Mouse (Mus musculus): ENCODE measurements around the gene Gstp1.
"Not testable (repeated sequence)": the region's sequence is repeated elsewhere in the genome, so short reads cannot be mapped to it uniquely, and the experiment has no call there.

Gene Gstp1

GRCm38 (mm10) chr19:4037154-4037787, 514 bp downstream of the Gstp1 start:
- not testable (repeated sequence) for DNase-seq

- DNase-seq, result peak; percentile 26
Measured at GRCm38 (mm10) chr19:4036327-4037045, 1.3 kb downstream of the Gstp1 start.

GRCm38 (mm10) chr19:4033742-4034141, 4.0 kb downstream of the Gstp1 start:
- no peak for DNase-seq

- no peak for DNase-seq
Measured at GRCm38 (mm10) chr19:4033298-4033697, 4.5 kb downstream of the Gstp1 start.

- no peak for DNase-seq
Measured at GRCm38 (mm10) chr19:4032668-4033067, 5.1 kb downstream of the Gstp1 start.

- no peak for DNase-seq
Measured at GRCm38 (mm10) chr19:4027576-4027975, 10.2 kb downstream of the Gstp1 start.

- DNase-seq, result no peak
Measured at GRCm38 (mm10) chr19:4023185-4023584, 14.6 kb downstream of the Gstp1 start.

GRCm38 (mm10) chr19:4018743-4019583, 18.8 kb downstream of the Gstp1 start:
- DNase-seq, result peak; percentile 88

- no peak for DNase-seq
Measured at GRCm38 (mm10) chr19:4017921-4018587, 19.7 kb downstream of the Gstp1 start.

GRCm38 (mm10) chr19:4015635-4016034, 22.1 kb downstream of the Gstp1 start:
- DNase-seq, result no peak

GRCm38 (mm10) chr19:4014802-4015201, 23.0 kb downstream of the Gstp1 start:
- peak; percentile 41 for DNase-seq

- DNase-seq, result no peak
Measured at GRCm38 (mm10) chr19:4013066-4013465, 24.7 kb downstream of the Gstp1 start.

GRCm38 (mm10) chr19:4012432-4013022, 25.3 kb downstream of the Gstp1 start, which contains the start of gene Ndufv1:
Gene Ndufv1 (minus strand): TSS chr19:4012806.
- peak; percentile 99 for DNase-seq

GRCm38 (mm10) chr19:4011086-4011485, 26.7 kb downstream of the Gstp1 start:
- peak; percentile 36 for DNase-seq

- DNase-seq, result no peak
Measured at GRCm38 (mm10) chr19:4005971-4006370, 31.8 kb downstream of the Gstp1 start.

GRCm38 (mm10) chr19:4005091-4005490, 32.7 kb downstream of the Gstp1 start:
- DNase-seq, result no peak

GRCm38 (mm10) chr19:4004331-4004730, 33.5 kb downstream of the Gstp1 start:
- DNase-seq, result no peak

GRCm38 (mm10) chr19:4003641-4004040, 34.1 kb downstream of the Gstp1 start:
- DNase-seq, result no peak

- no peak for DNase-seq
Measured at GRCm38 (mm10) chr19:4003112-4003511, 34.7 kb downstream of the Gstp1 start, which contains the start of gene Doc2g. Gene Doc2g (plus strand): TSS chr19:4003313.

GRCm38 (mm10) chr19:4001752-4002151, 36.0 kb downstream of the Gstp1 start:
- no peak for DNase-seq

GRCm38 (mm10) chr19:4000949-4001525, 36.7 kb downstream of the Gstp1 start:
- no peak for DNase-seq
